Mouse (Mus musculus) spleen, adult 2 months (tissue): ENCODE results near the gene 4933428M09Rik.
"Not testable (repeated sequence)": the region's sequence is repeated elsewhere in the genome, so short reads cannot be mapped to it uniquely, and the experiment has no call there.

ENCODE experiments used
- CTCF ChIP-seq: fragments of 200-500 bp; IDR thresholded peaks from 2 replicates; pipeline ENCODE4 v1.5.1; 2011; ENCODE audit warnings: mild to moderate bottlenecking, inconsistent platforms; ENCODE audit not compliant: insufficient read depth, insufficient read length, insufficient replicate concordance; ENCODE audit errors: extremely low read depth
- POLR2A ChIP-seq: fragments of 200-500 bp; IDR thresholded peaks from 2 replicates; pipeline ENCODE4 v1.6.1; 2011; ENCODE audit warnings: low read depth, low read length, inconsistent platforms

- not testable (repeated sequence) for TF ChIP-seq CTCF, POLR2A
These were observed 30.3 kb downstream of the 4933428M09Rik start for GRCm38 (mm10) chrX:139209191-139209828.
